Mouse (Mus musculus) kidney, postnatal 0 days (tissue): ENCODE data around the gene Ttll9. TPM values are rescaled to one million over a fixed set of nuclear protein-coding genes. Genes with fewer than 3 reads are reported as not detected.

Source experiments
- ATAC-seq: fragments of 200-750 bp; cut with Nextera tagmentation; replicated peaks from 2 replicates; pipeline ENCODE4 v1.8.0; 2017; ENCODE audit warnings: low read depth, moderate number of reproducible peaks, moderate TSS enrichment, moderate library complexity; ENCODE audit not compliant: low FRiP score
- DNase-seq: peaks from one replicate; pipeline ENCODE4 v3.0.0-alpha.2; 2016; ENCODE audit warnings: low spot score
- H3K27ac ChIP-seq: fragments of 300-500 bp; sonication (generic); 2 replicates; pipeline ENCODE4 v1.5.1; 2014; ENCODE audit warnings: mild to moderate bottlenecking
- H3K27me3 ChIP-seq: fragments of 300-500 bp; sonication (generic); 2 replicates; pipeline ENCODE4 v1.6.1; 2014; ENCODE audit warnings: low read length, mixed read lengths; ENCODE audit not compliant: insufficient read depth
- H3K36me3 ChIP-seq: fragments of 300-500 bp; sonication (generic); 2 replicates; pipeline ENCODE4 v1.6.1; 2014; ENCODE audit warnings: low read length, mixed read lengths; ENCODE audit not compliant: insufficient read depth
- H3K4me1 ChIP-seq: fragments of 300-500 bp; sonication (generic); replicated peaks from 2 replicates; pipeline ENCODE4 v1.6.1; 2014; ENCODE audit warnings: antibody characterized with exemption, low read length, mixed read lengths; ENCODE audit not compliant: insufficient read depth
- H3K4me2 ChIP-seq: fragments of 300-500 bp; sonication (generic); 2 replicates; pipeline ENCODE4 v1.6.1; 2014; ENCODE audit warnings: mild to moderate bottlenecking, low read length, moderate library complexity, mixed read lengths
- H3K4me3 ChIP-seq: fragments of 300-500 bp; sonication (generic); replicated peaks from 2 replicates; pipeline ENCODE4 v1.5.1; 2014; ENCODE audit warnings: low read depth, low read length
- H3K9ac ChIP-seq: fragments of 300-500 bp; sonication (generic); 2 replicates; pipeline ENCODE4 v1.6.1; 2014; ENCODE audit warnings: low read depth, low read length
- H3K9me3 ChIP-seq: fragments of 300-500 bp; sonication (generic); replicated peaks from 2 replicates; pipeline ENCODE4 v1.6.1; 2016; ENCODE audit warnings: low read length, inconsistent platforms, mixed read lengths
- CTCF ChIP-seq: IDR thresholded peaks from 2 replicates; pipeline ENCODE4 v1.5.1; 2016; ENCODE audit warnings: antibody characterized with exemption, low read depth, mild to moderate bottlenecking, moderate library complexity
- WGBS: fragments of 180-500 bp; shearing (Covaris S2); extraction: QIAGEN DNeasy Blood & Tissue Kit; methylation state at CpG from one replicate; pipeline ENCODE4 v1.1.7; 2014; 5-methylcytosine and 5-hydroxymethylcytosine counted together
- polyA plus RNA-seq: library from polyadenylated mRNA; unstranded; fragments of >200 nt; fragmentation: Nextera tagmentation; extraction: Ambion mirVana; gene quantifications from 2 replicates; pipeline ENCODE4 v1.2.1, GENCODE M21; 2015

Gene Ttll9
- polyA plus RNA-seq, 1 experiment from 2014 or later, result 0.75 TPM

DNA sequence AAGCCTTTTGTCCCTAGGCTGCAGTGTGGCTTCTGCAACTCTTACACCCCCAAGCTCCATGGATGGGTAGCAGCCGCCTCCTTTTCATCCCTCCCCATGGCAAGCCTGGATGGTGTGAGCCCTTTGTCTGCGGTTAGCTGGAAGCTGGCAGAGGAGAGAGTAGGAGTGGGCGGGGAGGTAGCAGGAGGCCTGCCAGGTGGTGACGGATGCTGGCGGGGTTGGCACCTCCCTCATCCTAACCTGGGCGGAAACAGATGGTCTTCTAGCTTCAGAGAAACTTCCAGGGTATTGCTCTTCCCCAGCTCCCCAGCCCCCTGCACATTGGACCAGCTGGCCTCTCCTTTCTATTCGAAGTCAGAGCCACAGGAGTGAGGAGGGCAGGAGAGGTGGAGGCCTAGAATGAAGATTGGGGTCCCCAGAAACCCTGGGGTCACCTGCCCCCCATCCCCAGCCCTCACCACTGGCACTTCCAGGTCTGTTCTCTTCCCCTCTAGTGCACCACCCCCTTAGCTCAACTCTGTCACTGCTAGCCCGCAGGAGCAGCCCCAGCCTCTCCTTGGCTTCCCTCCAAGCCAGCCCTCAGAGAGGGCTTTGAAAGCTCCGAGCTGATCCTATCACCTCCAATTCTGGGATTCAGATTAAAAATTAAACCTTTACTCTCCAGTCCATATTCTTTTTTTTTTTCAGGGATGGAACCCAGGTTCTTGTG, 87.2 kb downstream of the Ttll9 start:
- Histone ChIP-seq H3K27me3 (peaks cover 14% of the 10 kb centered on the region), H3K4me2 (no peak overlapping the region), H3K9me3 (no peaks in the 10 kb centered on the region), H3K36me3 (no peaks in the 10 kb centered on the region), H3K27ac (no peak overlapping the region), H3K9ac (no peak overlapping the region), H3K4me3 (no peak overlapping the region), H3K4me1 (0 out of 2 replicates have a peak, but pooled peaks cover 3% of the 10 kb centered on the region)
- WGBS, result 35% methylated on average over 9 of the region's 9 CpGs
- ATAC-seq, result no peak
- no peak for DNase-seq
- TF ChIP-seq CTCF, result no peak

DNA sequence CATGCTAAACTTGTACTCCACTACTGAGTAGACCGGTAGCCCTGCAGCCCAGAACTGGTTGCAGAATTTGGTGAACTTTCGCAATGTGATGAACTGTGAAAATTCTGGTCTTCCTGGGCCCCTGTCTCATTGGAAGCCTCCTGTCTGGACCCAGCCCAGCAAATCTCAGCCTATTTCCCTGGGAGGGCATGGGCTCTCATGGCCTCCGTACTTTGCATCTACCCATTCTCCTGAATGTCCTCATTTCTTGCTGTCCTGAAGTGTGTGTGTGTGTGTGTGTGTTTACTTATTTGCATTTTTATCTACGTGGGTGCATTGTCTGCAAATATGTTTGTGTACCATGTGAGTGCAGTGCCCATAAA, 87.7 kb downstream of the Ttll9 start:
- Histone ChIP-seq H3K9me3 (no peaks in the 10 kb centered on the region), H3K36me3 (no peaks in the 10 kb centered on the region)

DNA sequence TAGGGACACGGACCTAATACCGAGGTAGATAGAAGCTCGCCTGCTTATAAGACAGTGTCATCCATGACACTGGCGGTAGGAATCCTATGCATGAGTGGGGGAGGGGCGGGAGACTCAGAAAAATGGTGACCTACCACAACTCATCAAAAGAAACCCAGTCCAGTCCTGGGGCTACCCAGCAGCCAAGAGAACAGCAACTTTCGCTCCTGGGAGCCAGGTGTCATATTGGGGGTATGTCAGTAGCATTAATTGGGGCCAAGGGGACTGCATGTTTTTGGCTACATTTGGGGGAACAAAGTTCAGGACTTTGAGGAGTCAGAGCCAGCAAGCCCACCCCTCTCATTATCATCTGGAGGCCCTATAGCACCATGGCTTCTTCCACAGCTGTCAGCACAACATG, 88.8 kb downstream of the Ttll9 start:
- H3K4me3 ChIP-seq, result no peak overlapping the region

More for the DNA sequence above, 87.7 kb downstream of the Ttll9 start:
- TF ChIP-seq CTCF, result no peak
- H3K4me1 ChIP-seq, result 0 out of 2 replicates have a peak, but pooled peaks cover 3% of the 10 kb centered on the region
- H3K27me3 ChIP-seq, result peaks cover 14% of the 10 kb centered on the region
- ATAC-seq (no peak), DNase-seq (no peak)
- H3K9ac ChIP-seq, result no peak overlapping the region
- 80% methylated on average over 4 of the region's 4 CpGs for WGBS
- no peak overlapping the region for H3K4me3 ChIP-seq
- no peak overlapping the region for H3K27ac ChIP-seq
- no peak overlapping the region for H3K4me2 ChIP-seq

DNA sequence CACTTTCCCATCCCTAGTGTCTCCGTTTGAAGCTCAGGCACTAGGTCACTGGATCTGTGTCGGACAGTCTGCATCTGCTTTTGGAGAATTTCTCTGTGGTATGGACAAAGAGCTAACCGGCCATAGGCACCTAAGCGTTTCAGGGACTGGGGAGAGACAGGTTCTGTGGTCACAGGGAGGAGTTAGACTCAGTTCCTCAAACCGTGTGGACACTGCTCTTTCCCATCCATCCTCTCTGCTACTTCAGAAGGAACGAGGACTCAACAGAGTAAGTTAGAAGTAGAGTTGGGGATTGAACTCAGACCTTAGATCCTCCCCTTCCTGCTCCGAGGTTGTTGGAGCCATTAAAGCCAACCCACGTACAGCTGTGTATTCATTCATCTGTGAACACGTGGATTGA, 89.3 kb downstream of the Ttll9 start:
- no peak for DNase-seq
- H3K36me3 ChIP-seq, result no peaks in the 10 kb centered on the region

More for the DNA sequence above, 88.8 kb downstream of the Ttll9 start:
- no peak for DNase-seq
- Histone ChIP-seq H3K4me2 (no peak overlapping the region), H3K27me3 (peaks cover 14% of the 10 kb centered on the region), H3K36me3 (no peaks in the 10 kb centered on the region), H3K9ac (no peak overlapping the region), H3K4me1 (0 out of 2 replicates have a peak, but pooled peaks cover under 1% of the 10 kb centered on the region), H3K9me3 (no peaks in the 10 kb centered on the region), H3K27ac (no peak overlapping the region)
- ATAC-seq, result no peak
- 88% methylated on average over 6 of the region's 6 CpGs for WGBS
- no peak for TF ChIP-seq CTCF

DNA sequence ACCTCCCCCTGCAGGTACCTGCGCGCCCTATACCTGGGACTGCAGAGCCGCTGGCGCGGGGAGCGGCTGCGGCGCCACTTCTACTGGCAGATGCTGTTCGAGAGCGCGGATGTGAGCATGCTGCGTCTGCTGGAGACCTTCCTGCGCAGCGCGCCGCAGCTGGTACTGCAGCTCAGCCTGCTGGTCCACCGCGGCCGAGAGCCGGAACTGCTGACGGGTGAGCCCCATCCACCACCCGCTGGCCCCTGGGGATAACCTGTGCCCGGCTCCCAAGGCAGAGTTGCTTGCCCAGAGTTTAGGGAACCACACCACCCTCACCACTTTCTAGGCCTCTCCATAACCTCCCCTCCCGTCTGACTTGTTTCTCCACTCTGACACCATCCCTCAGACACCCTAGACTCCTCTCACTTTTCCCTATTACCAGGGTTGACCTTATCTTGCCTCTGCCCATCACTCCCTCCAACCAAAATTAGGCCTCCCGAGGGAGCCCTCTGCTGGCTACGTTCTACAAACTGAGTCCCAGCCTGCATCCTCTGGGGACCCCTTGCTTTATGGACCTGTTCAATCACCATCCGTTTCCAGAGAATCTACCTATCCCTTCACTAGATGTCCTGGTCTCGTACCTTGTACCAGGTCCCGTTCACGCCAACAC, 90.5 kb downstream of the Ttll9 start:
- TF ChIP-seq CTCF, result peak; percentile 49; the same call in 1 of the 2 replicates
- peaks cover 14% of the 10 kb centered on the region for H3K27me3 ChIP-seq
- H3K27ac ChIP-seq, result no peak overlapping the region
- no peak for ATAC-seq
- H3K4me1 ChIP-seq, result no peaks in the 10 kb centered on the region
- no peak overlapping the region for H3K4me3 ChIP-seq
- 9% methylated on average over 30 of the region's 30 CpGs for WGBS
- H3K36me3 ChIP-seq, result no peaks in the 10 kb centered on the region
- no peak overlapping the region for H3K9ac ChIP-seq
- H3K9me3 ChIP-seq, result no peaks in the 10 kb centered on the region
- 0 out of 2 replicates have a peak overlapping the region, but pooled peaks have one; percentile 3 for H3K4me2 ChIP-seq
- no peak for DNase-seq

More for the DNA sequence above, 89.3 kb downstream of the Ttll9 start:
- no peak for TF ChIP-seq CTCF
- Histone ChIP-seq H3K9ac (no peak overlapping the region), H3K9me3 (no peaks in the 10 kb centered on the region), H3K4me2 (no peak overlapping the region), H3K4me3 (no peak overlapping the region), H3K27ac (no peak overlapping the region), H3K4me1 (no peaks in the 10 kb centered on the region), H3K27me3 (peaks cover 14% of the 10 kb centered on the region)
- ATAC-seq, result no peak
- WGBS, result 76% methylated on average over 9 of the region's 9 CpGs

DNA sequence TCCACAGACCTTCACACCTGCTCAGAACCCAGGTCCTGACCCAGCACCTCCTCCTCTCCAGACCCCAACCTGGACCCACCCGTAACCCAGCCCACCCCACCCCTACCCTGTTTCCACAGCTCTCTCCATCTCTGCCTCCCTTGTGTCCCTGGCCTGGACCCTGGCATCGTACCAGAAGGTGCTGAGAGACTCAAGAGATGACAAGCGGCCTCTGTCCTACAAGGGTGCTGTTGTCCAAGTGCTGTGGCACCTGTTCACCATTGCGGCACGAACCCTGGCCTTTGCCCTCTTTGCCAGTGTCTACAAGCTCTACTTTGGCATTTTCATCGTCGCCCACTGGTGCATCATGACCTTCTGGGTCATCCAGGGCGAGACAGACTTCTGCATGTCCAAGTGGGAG, 91.6 kb downstream of the Ttll9 start:
- H3K4me2 ChIP-seq, result no peak overlapping the region
- H3K4me3 ChIP-seq, result no peak overlapping the region
- H3K36me3 ChIP-seq, result no peaks in the 10 kb centered on the region
- H3K27ac ChIP-seq, result no peak overlapping the region
- 83% methylated on average over 8 of the region's 8 CpGs for WGBS
- ATAC-seq, result no peak
- H3K9ac ChIP-seq, result no peak overlapping the region
- peaks cover 14% of the 10 kb centered on the region for H3K27me3 ChIP-seq
- no peak for DNase-seq
- TF ChIP-seq CTCF, result no peak
- H3K9me3 ChIP-seq, result no peaks in the 10 kb centered on the region
- H3K4me1 ChIP-seq, result no peaks in the 10 kb centered on the region
